Mouse (Mus musculus) spleen, postnatal 4 days (tissue): ENCODE measurements around the gene Slc44a1.

ENCODE experiments used
- DNase-seq, 2 experiments: peaks; one replicate each; pipeline ENCODE4 v3.0.0; 2022; ENCODE audit warnings: low spot score in 2 of 2

The Slc44a1 gene

GRCm38 (mm10) chr4:53469007-53469406 is 28.8 kb downstream of the Slc44a1 start:
- DNase-seq, result no peak

GRCm38 (mm10) chr4:53474109-53474508 is 33.9 kb downstream of the Slc44a1 start:
- DNase-seq, result no peak

- no peak for DNase-seq
Observed at GRCm38 (mm10) chr4:53475230-53475952, 35.2 kb downstream of the Slc44a1 start.

- no peak for DNase-seq
Observed at GRCm38 (mm10) chr4:53478644-53479043, 38.4 kb downstream of the Slc44a1 start.

GRCm38 (mm10) chr4:53487216-53488188 is 47.3 kb downstream of the Slc44a1 start:
- no peak for DNase-seq

- no peak for DNase-seq
Observed at GRCm38 (mm10) chr4:53488803-53489202, 48.6 kb downstream of the Slc44a1 start.

GRCm38 (mm10) chr4:53490371-53490770 is 50.2 kb downstream of the Slc44a1 start:
- DNase-seq, result no peak

GRCm38 (mm10) chr4:53491269-53491668 is 51.1 kb downstream of the Slc44a1 start:
- peak in 1 of 2 experiments; percentile 18 for DNase-seq

GRCm38 (mm10) chr4:53495646-53496045 is 55.4 kb downstream of the Slc44a1 start:
- DNase-seq, result no peak

- DNase-seq, result no peak
Observed at GRCm38 (mm10) chr4:53502764-53503163, 62.6 kb downstream of the Slc44a1 start.

- no peak for DNase-seq
Observed at GRCm38 (mm10) chr4:53512131-53512916, 72.1 kb downstream of the Slc44a1 start.

GRCm38 (mm10) chr4:53513276-53514081 is 73.3 kb downstream of the Slc44a1 start:
- DNase-seq, result peak in 1 of 2 experiments; percentile 29

- DNase-seq, result no peak
Observed at GRCm38 (mm10) chr4:53516011-53516532, 75.9 kb downstream of the Slc44a1 start.

- DNase-seq, result no peak
Observed at GRCm38 (mm10) chr4:53519429-53519828, 79.2 kb downstream of the Slc44a1 start.

GRCm38 (mm10) chr4:53521028-53521427 is 80.8 kb downstream of the Slc44a1 start:
- no peak for DNase-seq

GRCm38 (mm10) chr4:53522655-53523054 is 82.4 kb downstream of the Slc44a1 start:
- DNase-seq, result no peak

GRCm38 (mm10) chr4:53525503-53525902 is 85.3 kb downstream of the Slc44a1 start:
- no peak for DNase-seq

- DNase-seq, result no peak
Observed at GRCm38 (mm10) chr4:53525994-53526393, 85.8 kb downstream of the Slc44a1 start.

- DNase-seq, result no peak
Observed at GRCm38 (mm10) chr4:53526446-53526845, 86.2 kb downstream of the Slc44a1 start.

GRCm38 (mm10) chr4:53535795-53536194 is 95.6 kb downstream of the Slc44a1 start:
- no peak for DNase-seq

- DNase-seq, result no peak
Observed at GRCm38 (mm10) chr4:53537101-53537500, 96.9 kb downstream of the Slc44a1 start.
